Mouse (Mus musculus) embryonic facial prominence, embryonic 15.5 days (tissue): ENCODE measurements around the gene Frmd7. TPM values are rescaled to one million over a fixed set of nuclear protein-coding genes. Genes with fewer than 3 reads are reported as not detected.

Experiments
- ATAC-seq: fragments of 200-750 bp; cut with Nextera tagmentation; 2 replicates; pipeline ENCODE4 v1.8.0; 2017; ENCODE audit warnings: low read depth, moderate TSS enrichment; ENCODE audit not compliant: insufficient number of reproducible peaks, low FRiP score, low TSS enrichment
- H3K27ac ChIP-seq: fragments of 300-500 bp; sonication (generic); replicated peaks from 2 replicates; pipeline ENCODE4 v1.5.1; 2015; ENCODE audit warnings: mild to moderate bottlenecking, inconsistent platforms
- H3K27me3 ChIP-seq: fragments of 300-500 bp; sonication (generic); 2 replicates; pipeline ENCODE4 v1.6.1; 2015; ENCODE audit warnings: inconsistent platforms
- H3K36me3 ChIP-seq: fragments of 300-500 bp; sonication (generic); 2 replicates; pipeline ENCODE4 v1.6.1; 2015; ENCODE audit warnings: mild to moderate bottlenecking, inconsistent platforms
- H3K4me1 ChIP-seq: fragments of 300-500 bp; sonication (generic); 2 replicates; pipeline ENCODE4 v1.6.1; 2015; ENCODE audit warnings: inconsistent platforms
- H3K4me2 ChIP-seq: fragments of 300-500 bp; sonication (generic); replicated peaks from 2 replicates; pipeline ENCODE4 v1.6.1; 2015; ENCODE audit warnings: mild to moderate bottlenecking, inconsistent platforms
- H3K4me3 ChIP-seq: fragments of 300-500 bp; sonication (generic); replicated peaks from 2 replicates; pipeline ENCODE4 v1.5.1; 2015; ENCODE audit warnings: mild to moderate bottlenecking, inconsistent platforms
- H3K9ac ChIP-seq: fragments of 300-500 bp; sonication (generic); 2 replicates; pipeline ENCODE4 v1.6.1; 2015; ENCODE audit warnings: inconsistent platforms
- H3K9me3 ChIP-seq: fragments of 300-500 bp; sonication (generic); replicated peaks from 2 replicates; pipeline ENCODE4 v1.6.1; 2016; ENCODE audit warnings: inconsistent platforms
- WGBS: fragments of 180-500 bp; shearing (Covaris S2); methylation state at CpG from one replicate; pipeline ENCODE4 v1.1.7; 2015; 5-methylcytosine and 5-hydroxymethylcytosine counted together
- polyA plus RNA-seq: library from polyadenylated mRNA; unstranded; fragments of >200 nt; fragmentation: Nextera tagmentation; extraction: Ambion mirVana; gene quantifications from 2 replicates; pipeline ENCODE4 v1.2.1, GENCODE M21; 2015

Frmd7 gene
- polyA plus RNA-seq, 1 experiment from 2014 or later: 0.11 TPM

DNA sequence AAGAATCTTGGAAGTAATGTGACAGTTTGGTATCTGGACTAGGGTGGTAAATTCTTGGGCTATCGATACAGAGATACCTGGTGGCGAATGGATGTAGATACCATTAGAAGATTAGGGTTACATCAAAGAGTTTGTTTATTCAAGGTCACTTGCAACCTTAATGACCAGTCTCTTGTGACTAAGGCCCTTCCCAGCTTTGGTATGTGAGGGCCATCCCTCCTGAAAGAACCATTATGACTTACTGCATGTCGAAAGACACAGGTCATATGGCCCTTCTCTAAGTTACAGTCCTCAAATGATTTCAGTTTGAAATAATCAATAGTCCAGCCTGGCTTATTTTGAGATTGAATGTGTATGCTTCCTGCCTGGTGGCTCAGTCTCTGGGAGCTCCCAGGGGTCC is 5.4 kb downstream of the Frmd7 start:
- 81% methylated on average over 3 of the region's 3 CpGs for WGBS
- peaks cover 3% of the 10 kb centered on the region; the same call in 1 of the 2 replicates for H3K27me3 ChIP-seq
- no peak overlapping the region for H3K9ac ChIP-seq
- no peaks in the 10 kb centered on the region for H3K9me3 ChIP-seq
- no peaks in the 10 kb centered on the region for H3K4me1 ChIP-seq
- no peak overlapping the region for H3K4me2 ChIP-seq
- no peak overlapping the region for H3K4me3 ChIP-seq
- no peak for ATAC-seq
- H3K36me3 ChIP-seq: no peaks in the 10 kb centered on the region
- no peak overlapping the region for H3K27ac ChIP-seq

DNA sequence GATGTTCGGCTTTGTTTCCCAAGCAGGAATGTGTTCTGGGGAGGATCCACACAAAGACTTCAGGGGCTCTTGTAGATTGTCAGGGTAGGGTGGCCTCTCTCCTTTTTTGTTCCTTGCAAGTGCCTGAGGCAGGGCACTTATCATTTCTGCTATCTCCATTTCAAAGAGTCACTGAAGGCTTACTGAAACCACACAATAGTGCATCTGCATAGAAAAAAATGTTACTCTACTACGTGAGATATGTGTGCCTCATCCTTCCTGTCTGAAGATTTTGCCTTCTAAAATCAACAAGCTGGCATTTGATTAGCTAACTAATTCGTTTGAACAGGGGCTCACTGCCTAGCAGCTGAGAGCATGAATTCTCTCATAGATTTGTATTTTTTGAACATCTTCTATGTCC is 12.2 kb downstream of the Frmd7 start:
- no peak for ATAC-seq
- H3K36me3 ChIP-seq: no peaks in the 10 kb centered on the region
- no peak overlapping the region for H3K4me3 ChIP-seq
- peaks cover 5% of the 10 kb centered on the region; the same call in 1 of the 2 replicates for H3K27me3 ChIP-seq
- H3K4me2 ChIP-seq: no peak overlapping the region
- H3K27ac ChIP-seq: no peak overlapping the region
- H3K4me1 ChIP-seq: no peaks in the 10 kb centered on the region
- H3K9me3 ChIP-seq: no peaks in the 10 kb centered on the region
- WGBS: 46% methylated on average over 3 of the region's 3 CpGs
- no peak overlapping the region for H3K9ac ChIP-seq

DNA sequence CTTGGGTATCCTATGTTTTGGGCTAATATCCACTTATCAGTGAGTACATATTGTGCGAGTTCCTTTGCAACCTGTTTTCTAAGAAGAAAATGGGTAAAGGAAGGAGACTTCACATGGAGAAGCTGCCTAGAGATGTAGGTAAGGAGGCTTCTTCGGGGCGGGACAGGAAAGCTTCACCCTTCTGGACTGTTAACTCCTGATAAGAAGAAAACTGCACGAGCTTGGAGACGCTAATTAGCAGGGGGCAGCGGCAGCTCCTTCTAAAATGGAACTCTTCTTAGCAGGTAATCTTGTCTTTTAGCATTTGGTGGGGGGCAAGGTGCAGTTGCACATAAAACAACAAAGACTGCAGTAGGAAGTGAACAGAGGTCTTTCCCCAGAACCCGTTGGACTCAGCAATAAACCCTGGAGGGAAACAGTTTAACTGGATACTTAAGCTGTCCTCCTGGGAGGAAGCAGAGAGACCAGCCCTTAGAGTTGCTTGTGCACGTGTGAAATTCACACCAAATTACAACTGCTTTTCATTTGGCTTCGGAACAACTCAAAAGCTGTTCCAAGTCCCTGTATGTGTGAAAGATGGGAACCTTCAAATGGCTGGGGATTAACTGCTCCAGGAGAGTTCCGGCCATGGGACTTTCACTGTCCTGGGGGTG is 15.5 kb downstream of the Frmd7 start:
- H3K27ac ChIP-seq: no peak overlapping the region

DNA sequence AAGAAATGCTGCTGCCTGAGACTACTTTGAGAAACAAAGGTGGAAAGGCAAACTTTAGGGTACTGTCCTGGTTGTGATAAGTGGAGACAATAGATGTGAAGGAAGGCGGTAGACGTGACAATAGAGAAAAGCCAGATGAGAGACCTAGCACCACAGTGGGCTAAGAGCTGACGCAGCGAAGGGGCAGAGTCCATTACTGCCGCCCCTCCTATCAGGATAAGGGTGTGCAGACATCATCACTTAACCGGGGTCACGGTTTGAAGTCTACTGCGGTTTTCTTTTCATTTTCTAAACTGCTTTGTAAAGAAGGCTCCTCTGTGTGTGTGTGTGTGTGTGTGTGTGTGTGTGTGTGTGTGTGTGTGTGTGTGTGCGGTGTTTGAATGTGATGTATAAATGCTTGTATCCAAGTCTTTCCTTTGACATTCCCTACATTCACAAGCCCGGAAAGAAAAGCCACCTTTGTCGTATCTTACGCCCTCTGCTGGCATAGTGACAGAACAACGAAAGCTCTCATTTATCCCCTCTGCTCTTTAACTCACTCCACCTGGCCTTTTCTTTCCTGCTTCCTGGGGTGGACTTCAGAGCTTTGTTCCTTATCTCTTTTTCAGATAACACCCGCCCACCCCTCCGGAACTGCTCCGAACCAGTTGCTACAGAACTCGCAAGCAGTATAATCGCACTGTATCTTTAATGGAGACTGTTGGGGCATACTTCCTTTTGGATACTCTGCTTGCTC is 17.7 kb downstream of the Frmd7 start:
- no peaks in the 10 kb centered on the region for H3K4me1 ChIP-seq
- H3K9ac ChIP-seq: no peak overlapping the region
- H3K36me3 ChIP-seq: no peaks in the 10 kb centered on the region
- 62% methylated on average over 18 of the region's 18 CpGs for WGBS
- no peak overlapping the region for H3K27ac ChIP-seq
- no peaks in the 10 kb centered on the region for H3K27me3 ChIP-seq
- H3K4me3 ChIP-seq: no peak overlapping the region
- H3K9me3 ChIP-seq: no peaks in the 10 kb centered on the region
- H3K4me2 ChIP-seq: no peak overlapping the region
- no peak for ATAC-seq

More for the DNA sequence above, 15.5 kb downstream of the Frmd7 start:
- Histone ChIP-seq H3K4me2 (no peak overlapping the region), H3K36me3 (no peaks in the 10 kb centered on the region), H3K27me3 (0 out of 2 replicates have a peak, but pooled peaks cover 2% of the 10 kb centered on the region), H3K4me3 (no peak overlapping the region), H3K9me3 (no peaks in the 10 kb centered on the region), H3K4me1 (no peaks in the 10 kb centered on the region), H3K9ac (no peak overlapping the region)
- WGBS: 56% methylated on average over 10 of the region's 10 CpGs
- ATAC-seq: no peak

DNA sequence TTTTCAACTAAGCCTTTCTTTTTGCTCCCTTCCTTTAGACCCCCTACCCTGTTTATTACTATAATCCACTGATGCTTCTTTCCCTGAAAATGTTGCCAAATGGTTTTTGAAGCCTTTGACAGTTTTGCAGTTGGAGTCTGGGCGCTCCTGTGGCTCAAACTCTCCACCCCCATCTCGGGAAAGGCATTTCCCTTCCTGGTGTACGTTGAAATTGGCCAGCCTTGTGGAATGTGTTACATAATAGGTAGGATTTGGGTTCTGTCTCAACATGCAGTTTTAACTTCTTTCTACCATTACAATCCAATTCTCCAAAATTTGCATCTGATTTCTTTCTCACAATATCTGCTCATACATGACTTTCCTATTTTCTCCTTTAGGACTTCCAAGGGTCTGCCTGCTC is 23.8 kb downstream of the Frmd7 start:
- Histone ChIP-seq H3K9ac (no peak overlapping the region), H3K36me3 (no peaks in the 10 kb centered on the region), H3K4me2 (no peak overlapping the region), H3K4me1 (no peaks in the 10 kb centered on the region), H3K4me3 (no peak overlapping the region), H3K9me3 (no peaks in the 10 kb centered on the region), H3K27ac (no peak overlapping the region), H3K27me3 (no peaks in the 10 kb centered on the region)
- no peak for ATAC-seq
- WGBS: 20% methylated on average over 3 of the region's 3 CpGs

DNA sequence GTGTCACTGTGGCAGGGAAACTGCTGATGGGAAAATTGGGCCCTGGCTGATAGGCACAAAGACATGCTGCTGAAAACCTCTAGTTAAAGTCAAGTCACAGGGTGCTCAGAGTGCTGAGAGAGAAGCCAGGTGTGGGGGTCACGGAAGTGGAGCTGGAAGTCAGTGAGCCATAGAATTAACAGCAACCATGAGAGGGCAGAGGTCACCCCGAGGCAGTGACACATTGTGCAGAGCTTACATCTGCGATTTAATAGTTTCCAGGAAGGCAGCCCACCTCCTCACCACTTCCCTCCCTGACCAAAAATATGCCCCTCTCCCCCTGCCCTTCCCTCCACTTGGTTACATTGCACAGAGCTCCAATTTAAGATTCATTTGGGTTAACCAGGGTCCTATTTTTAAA is 25.1 kb downstream of the Frmd7 start:
- Histone ChIP-seq H3K36me3 (no peaks in the 10 kb centered on the region), H3K9me3 (no peaks in the 10 kb centered on the region), H3K9ac (no peak overlapping the region), H3K4me2 (no peak overlapping the region), H3K27ac (no peak overlapping the region), H3K4me1 (no peaks in the 10 kb centered on the region), H3K27me3 (no peaks in the 10 kb centered on the region), H3K4me3 (no peak overlapping the region)
- ATAC-seq: no peak
- 38% methylated on average over 3 of the region's 3 CpGs for WGBS

DNA sequence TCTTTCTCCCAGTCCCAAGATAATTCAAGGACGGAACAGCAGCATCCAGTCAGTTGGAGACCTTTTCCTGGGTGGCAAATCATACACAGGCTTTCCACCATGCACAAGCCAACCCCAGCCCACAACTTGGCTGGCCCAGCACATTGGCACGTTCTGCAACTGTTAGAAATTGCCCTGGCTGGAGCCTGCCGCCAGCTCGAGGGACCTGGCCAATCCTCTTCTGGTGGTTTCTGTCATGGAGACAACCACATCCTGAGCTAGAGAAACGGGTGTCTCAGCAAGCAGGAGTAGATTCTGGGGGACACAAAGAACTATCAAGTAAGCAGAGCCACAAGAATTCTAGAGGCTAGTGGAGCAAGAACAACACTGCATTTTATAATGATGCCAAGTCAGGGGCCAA is 32.6 kb downstream of the Frmd7 start:
- 84% methylated on average over 5 of the region's 5 CpGs for WGBS
- no peaks in the 10 kb centered on the region for H3K4me1 ChIP-seq
- no peaks in the 10 kb centered on the region for H3K36me3 ChIP-seq
- H3K9ac ChIP-seq: no peak overlapping the region
- H3K27me3 ChIP-seq: no peaks in the 10 kb centered on the region
- no peak for ATAC-seq
- H3K9me3 ChIP-seq: no peaks in the 10 kb centered on the region
- H3K4me2 ChIP-seq: no peak overlapping the region
- no peak overlapping the region for H3K4me3 ChIP-seq
- H3K27ac ChIP-seq: no peak overlapping the region

DNA sequence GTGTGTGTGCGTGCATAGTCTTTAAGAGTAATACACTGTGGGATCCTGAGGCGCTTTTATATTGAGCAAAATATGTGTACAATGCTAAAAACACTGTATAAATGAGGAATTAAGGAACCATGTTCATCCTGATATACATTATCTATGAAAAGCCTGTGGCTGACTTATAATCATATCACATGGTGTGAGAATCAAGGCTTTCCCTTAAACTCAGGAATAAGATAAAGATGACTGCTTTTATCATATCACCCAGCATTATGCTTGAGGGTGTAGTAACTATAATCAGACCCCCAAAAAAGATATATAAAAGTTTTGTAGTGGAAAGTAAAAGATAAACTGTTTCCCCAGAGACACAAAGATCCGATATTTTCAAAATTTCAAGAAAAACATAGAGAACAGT is 39.0 kb downstream of the Frmd7 start:
- no peak overlapping the region for H3K27ac ChIP-seq
- no peaks in the 10 kb centered on the region for H3K4me1 ChIP-seq
- H3K9me3 ChIP-seq: no peaks in the 10 kb centered on the region
- WGBS: 81% methylated on average over 3 of the region's 3 CpGs
- ATAC-seq: no peak
- H3K36me3 ChIP-seq: no peaks in the 10 kb centered on the region
- no peak overlapping the region for H3K4me3 ChIP-seq
- no peak overlapping the region for H3K9ac ChIP-seq
- H3K27me3 ChIP-seq: peaks cover 4% of the 10 kb centered on the region; the same call in 1 of the 2 replicates
- no peak overlapping the region for H3K4me2 ChIP-seq

DNA sequence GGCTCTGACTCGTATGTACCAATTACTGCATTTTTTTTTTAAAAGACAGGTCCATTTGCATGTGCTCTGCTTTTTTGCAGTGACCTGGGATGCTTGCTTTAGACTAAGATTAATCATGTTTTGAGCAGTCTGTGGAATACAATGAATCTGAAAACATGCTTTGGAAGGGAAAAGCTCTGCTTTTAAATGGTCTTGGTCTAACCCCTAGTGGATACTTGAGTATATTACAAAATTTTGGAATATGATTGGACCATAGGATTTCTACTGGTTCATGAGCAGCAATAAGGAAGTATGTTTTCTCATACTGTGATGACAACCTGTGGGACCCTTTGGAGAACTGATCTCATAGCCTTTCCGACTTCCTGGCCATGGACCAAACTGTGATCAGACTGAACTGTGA is 54.5 kb downstream of the Frmd7 start:
- H3K36me3 ChIP-seq: no peaks in the 10 kb centered on the region
- no peaks in the 10 kb centered on the region for H3K9me3 ChIP-seq
- H3K9ac ChIP-seq: no peak overlapping the region
- no peak overlapping the region for H3K4me2 ChIP-seq
- H3K4me1 ChIP-seq: no peaks in the 10 kb centered on the region
- H3K27ac ChIP-seq: no peak overlapping the region
- ATAC-seq: no peak
- WGBS: 65% methylated on average over 2 of the region's 2 CpGs
- no peaks in the 10 kb centered on the region for H3K27me3 ChIP-seq
- no peak overlapping the region for H3K4me3 ChIP-seq

DNA sequence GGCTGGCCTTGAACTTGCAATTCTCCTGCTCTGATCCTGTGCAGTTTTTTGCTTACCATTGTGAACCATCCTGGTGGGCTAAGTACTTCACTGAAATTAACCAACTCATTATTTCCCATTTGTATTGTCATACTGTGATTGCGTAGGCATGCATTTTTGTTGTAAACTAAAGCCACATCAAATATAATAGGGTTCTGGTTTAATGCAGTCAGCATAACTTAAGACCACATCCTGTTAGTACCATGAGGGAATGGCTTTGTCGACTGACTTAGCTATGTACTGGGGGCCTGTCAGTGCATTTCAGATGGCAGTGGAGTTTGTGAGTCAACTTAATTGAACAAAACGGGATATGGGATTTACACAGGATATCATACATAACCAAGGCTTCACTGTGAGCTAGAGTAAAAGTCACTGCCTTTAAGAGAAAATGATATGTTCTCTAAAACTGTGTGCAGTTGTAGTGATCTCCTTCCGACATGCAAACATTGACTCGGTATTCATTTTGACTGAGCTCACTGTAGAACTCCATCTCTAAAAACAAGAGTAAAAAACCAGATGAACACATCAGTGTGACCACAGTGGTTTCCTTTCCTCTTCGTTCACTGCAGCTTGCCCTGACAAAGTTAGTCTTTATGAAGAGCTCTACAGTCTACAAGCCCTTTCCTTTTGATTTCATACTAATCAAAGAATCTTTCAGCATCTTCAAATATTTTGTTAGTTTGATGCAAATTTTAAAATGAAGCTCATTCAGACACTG is 68.1 kb downstream of the Frmd7 start:
- Histone ChIP-seq H3K4me3 (no peak overlapping the region), H3K27ac (no peak overlapping the region), H3K9me3 (no peaks in the 10 kb centered on the region), H3K9ac (no peak overlapping the region), H3K27me3 (no peaks in the 10 kb centered on the region), H3K4me1 (no peaks in the 10 kb centered on the region), H3K36me3 (no peaks in the 10 kb centered on the region), H3K4me2 (no peak overlapping the region)
- no peak for ATAC-seq
- 53% methylated on average over 6 of the region's 6 CpGs for WGBS

DNA sequence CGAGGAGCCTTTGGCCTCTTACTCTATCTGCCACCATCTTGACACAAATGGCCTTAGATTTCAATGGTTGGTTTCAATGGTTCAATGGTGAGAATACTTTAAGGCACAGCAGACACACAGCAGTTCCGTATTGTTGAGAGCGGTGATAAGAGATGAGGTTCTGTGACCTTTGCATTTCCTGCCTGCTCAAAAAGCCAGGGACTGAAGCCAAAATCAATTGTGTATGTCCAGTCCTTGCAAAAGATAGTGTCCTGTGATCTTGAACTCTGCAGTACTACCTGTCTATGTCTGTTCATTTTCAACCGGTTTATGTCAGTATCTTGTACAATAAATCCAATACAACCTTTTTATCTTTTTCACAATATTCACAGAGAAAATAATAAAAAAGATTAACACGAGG is 77.8 kb downstream of the Frmd7 start:
- Histone ChIP-seq H3K27ac (no peak overlapping the region), H3K9me3 (no peaks in the 10 kb centered on the region), H3K27me3 (no peaks in the 10 kb centered on the region), H3K4me1 (no peaks in the 10 kb centered on the region), H3K36me3 (no peaks in the 10 kb centered on the region), H3K4me2 (no peak overlapping the region), H3K4me3 (no peak overlapping the region), H3K9ac (no peak overlapping the region)
- no peak for ATAC-seq
- 83% methylated on average over 5 of the region's 5 CpGs for WGBS
